8 mouse cellular contexts compared by ENCODE assay signal in the genomic region with DNA sequence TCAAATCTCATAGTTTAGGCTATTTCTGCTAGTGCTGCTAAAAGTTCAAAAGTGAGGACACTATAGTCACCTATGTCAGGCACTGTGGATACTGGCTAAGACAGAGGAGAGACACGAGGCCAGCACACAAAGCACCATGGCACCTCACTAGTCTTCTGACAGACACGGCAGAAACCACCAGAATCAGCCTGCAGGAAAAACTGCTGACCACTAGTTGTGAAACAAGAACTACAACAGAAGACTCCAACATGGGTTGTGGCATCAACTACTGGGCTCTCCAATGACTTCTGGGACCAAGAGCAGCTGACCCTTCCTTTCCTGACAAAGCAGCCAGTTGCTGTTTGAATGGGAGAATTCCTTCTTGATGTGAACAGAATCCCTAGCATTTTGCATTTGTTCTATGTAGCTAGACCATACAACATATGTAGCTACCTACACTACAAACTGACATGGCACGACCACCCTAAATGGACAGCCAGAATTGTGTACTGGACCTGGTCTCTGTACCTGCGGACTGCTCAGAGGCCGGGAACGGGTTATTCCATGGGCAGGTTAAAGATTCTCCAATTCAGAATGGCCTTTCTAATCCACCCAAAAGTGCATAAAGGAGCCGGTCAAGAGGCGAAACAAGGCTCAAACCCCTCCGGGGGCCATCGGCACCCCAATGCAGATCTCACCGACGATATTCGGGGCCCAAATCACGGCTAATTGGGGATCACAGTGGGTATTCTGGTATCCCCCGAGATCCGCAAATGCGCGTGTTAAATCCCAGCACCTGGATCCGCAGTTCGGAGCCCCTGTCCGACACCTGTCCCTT. TPM values are rescaled to one million over a fixed set of nuclear protein-coding genes. Genes with fewer than 3 reads are reported as not detected.
DNase-seq lines count a peak whose midpoint lies in the region; ATAC-seq and TF ChIP-seq lines count a peak whose summit lies in the region.

No protein-coding gene starts in this region.

- peak overlapping the region; percentile 99 for H3K9ac ChIP-seq in liver, adult 2 months (ENCODE audit: low read depth, low read length)
- peak overlapping the region; percentile 98 for H3K9ac ChIP-seq in neural tube, embryonic 14.5 days (replicated peaks; ENCODE audit: low read depth, low read length)

- TF ChIP-seq POLR2A in liver, adult 2 months (IDR thresholded peaks at IDR 0.05; ENCODE audit: extremely low read depth, insufficient read depth, low read length) = no peak

- peak overlapping the region; percentile 99 for H3K4me3 ChIP-seq in heart, embryonic 10.5 days
- peak overlapping the region; percentile 84 for H3K4me3 ChIP-seq in hindbrain, embryonic 10.5 days
- peak overlapping the region; percentile 94 for H3K4me3 ChIP-seq in liver, adult 2 months (ENCODE audit: insufficient read depth, low read depth, low read length)
- H3K4me3 ChIP-seq in neural tube, embryonic 14.5 days (ENCODE audit: low read depth, low read length) = peak overlapping the region; percentile 100

- H3K4me2 ChIP-seq in neural tube, embryonic 14.5 days (ENCODE audit: low read depth, low read length) = peak overlapping the region; percentile 93

- no peak for ATAC-seq in neural tube, embryonic 14.5 days (ENCODE audit: low read depth)

- H3K27ac ChIP-seq in heart, embryonic 10.5 days = peak overlapping the region; percentile 100
- H3K27ac ChIP-seq in hindbrain, embryonic 10.5 days = peak overlapping the region; percentile 98
- peak overlapping the region; percentile 97 for H3K27ac ChIP-seq in liver, adult 2 months (replicated peaks; ENCODE audit: insufficient read depth, low read depth, low read length)
- peak overlapping the region; percentile 93; the same call in 1 of the 2 replicates for H3K27ac ChIP-seq in neural tube, embryonic 14.5 days (ENCODE audit: low read depth, low read length)

- H3K27me3 ChIP-seq in heart, embryonic 10.5 days (ENCODE audit: insufficient read depth, poor library complexity, severe bottlenecking) = no peaks in the 10 kb centered on the region
- no peaks in the 10 kb centered on the region for H3K27me3 ChIP-seq in hindbrain, embryonic 10.5 days (ENCODE audit: insufficient read depth, poor library complexity, severe bottlenecking)
- no peaks in the 10 kb centered on the region for H3K27me3 ChIP-seq in liver, adult 2 months (ENCODE audit: control insufficient read depth, insufficient read depth, low read length)
- H3K27me3 ChIP-seq in neural tube, embryonic 14.5 days (ENCODE audit: control insufficient read depth, insufficient read depth, low read length) = no peaks in the 10 kb centered on the region

- peaks cover 47% of the 10 kb centered on the region for H3K79me2 ChIP-seq in liver, adult 2 months (ENCODE audit: control insufficient read depth, insufficient read depth, low read length)

- DNase-seq in heart, embryonic 10.5 days (ENCODE audit: low spot score) = no peak
- no peak for DNase-seq in heart, adult 9 months (ENCODE audit: low spot score in 2 of 2)
- peak; percentile 25 for DNase-seq in brain, adult 2 months (ENCODE audit: low read depth, low spot score)
- DNase-seq in hindbrain, embryonic 10.5 days (ENCODE audit: low spot score) = peak; percentile 17
- peak; percentile 53 for DNase-seq in liver, adult 2 months (ENCODE audit: extremely low read depth, low read depth, low spot score)
- DNase-seq in thymus, adult 18-20 months = no peak
- no peak for DNase-seq in T-cell, adult 2 months (ENCODE audit: low spot score)

- 4% methylated on average over 21 of the region's 21 CpGs for WGBS in heart, embryonic 10.5 days
- WGBS in hindbrain, embryonic 10.5 days = 8% methylated on average over 21 of the region's 21 CpGs
- under 1% methylated on average over 21 of the region's 21 CpGs for WGBS in liver, adult 2 months
- WGBS in neural tube, embryonic 14.5 days = 6% methylated on average over 21 of the region's 21 CpGs

- H3K4me1 ChIP-seq in heart, embryonic 10.5 days = peaks cover 59% of the 10 kb centered on the region
- peaks cover 38% of the 10 kb centered on the region for H3K4me1 ChIP-seq in hindbrain, embryonic 10.5 days (replicated peaks)
- peaks cover 33% of the 10 kb centered on the region for H3K4me1 ChIP-seq in liver, adult 2 months (ENCODE audit: control insufficient read depth, insufficient read depth, low read length)
- H3K4me1 ChIP-seq in neural tube, embryonic 14.5 days (ENCODE audit: control insufficient read depth, insufficient read depth, low read length) = peaks cover 28% of the 10 kb centered on the region

- peaks cover 7% of the 10 kb centered on the region; the same call in 1 of the 2 replicates for H3K36me3 ChIP-seq in heart, embryonic 10.5 days
- peaks cover 21% of the 10 kb centered on the region for H3K36me3 ChIP-seq in hindbrain, embryonic 10.5 days
- H3K36me3 ChIP-seq in liver, adult 2 months (ENCODE audit: control insufficient read depth, insufficient read depth, low read length) = peaks cover 1% of the 10 kb centered on the region; the same call in 1 of the 2 replicates
- H3K36me3 ChIP-seq in neural tube, embryonic 14.5 days (ENCODE audit: control insufficient read depth, insufficient read depth, low read length) = no peaks in the 10 kb centered on the region

- no peaks in the 10 kb centered on the region for H3K9me3 ChIP-seq in heart, embryonic 10.5 days
- no peaks in the 10 kb centered on the region for H3K9me3 ChIP-seq in hindbrain, embryonic 10.5 days
- no peaks in the 10 kb centered on the region for H3K9me3 ChIP-seq in neural tube, embryonic 14.5 days (ENCODE audit: control insufficient read depth, low read length)

- TF ChIP-seq CTCF in liver, adult 2 months (IDR thresholded peaks at IDR 0.05; ENCODE audit: low read depth, low read length) = no peak

RNA-seq across cellular contexts. Expression of gene Arf1, which starts 1.1 kb away (rescaled TPM):
- 702 and 707 TPM in 2 replicates for polyA plus RNA-seq in heart, embryonic 10.5 days (2016; fragmentation: Nextera tagmentation; extraction: Ambion mirVana)
- polyA plus RNA-seq in hindbrain, embryonic 10.5 days (2016; fragmentation: Nextera tagmentation; extraction: Ambion mirVana) = 669 and 687 TPM in 2 replicates
- total RNA-seq in liver, adult 2 months (2014; rRNA removed) = 194 and 214 TPM in 2 replicates
- 319 and 336 TPM in 2 replicates for polyA plus RNA-seq in liver, adult 2 months (2012; rRNA removed)
- 617 and 621 TPM in 2 replicates for polyA plus RNA-seq in neural tube, embryonic 14.5 days (2014; fragmentation: Nextera tagmentation; extraction: Ambion mirVana)

RNA-seq across cellular contexts. Expression of gene 2310033P09Rik, which starts 18.9 kb away (rescaled TPM):
- 28.7 and 30.9 TPM in 2 replicates for polyA plus RNA-seq in heart, embryonic 10.5 days (2016; fragmentation: Nextera tagmentation; extraction: Ambion mirVana)
- polyA plus RNA-seq in hindbrain, embryonic 10.5 days (2016; fragmentation: Nextera tagmentation; extraction: Ambion mirVana) = 42.2 and 43.1 TPM in 2 replicates
- 2.6 and 3.2 TPM in 2 replicates for total RNA-seq in liver, adult 2 months (2014; rRNA removed)
- polyA plus RNA-seq in liver, adult 2 months (2012; rRNA removed) = 8.5 and 9.2 TPM in 2 replicates
- polyA plus RNA-seq in neural tube, embryonic 14.5 days (2014; fragmentation: Nextera tagmentation; extraction: Ambion mirVana) = 22.4 and 25.4 TPM in 2 replicates

RNA-seq across cellular contexts. Expression of gene Mrpl55, which starts 24.7 kb away (rescaled TPM):
- 122 and 123 TPM in 2 replicates for polyA plus RNA-seq in heart, embryonic 10.5 days (2016; fragmentation: Nextera tagmentation; extraction: Ambion mirVana)
- polyA plus RNA-seq in hindbrain, embryonic 10.5 days (2016; fragmentation: Nextera tagmentation; extraction: Ambion mirVana) = 123 and 129 TPM in 2 replicates
- total RNA-seq in liver, adult 2 months (2014; rRNA removed) = 25.1 and 28.1 TPM in 2 replicates
- 26.2 and 37.7 TPM in 2 replicates for polyA plus RNA-seq in liver, adult 2 months (2012; rRNA removed)
- polyA plus RNA-seq in neural tube, embryonic 14.5 days (2014; fragmentation: Nextera tagmentation; extraction: Ambion mirVana) = 97.4 and 108 TPM in 2 replicates

RNA-seq across cellular contexts. Expression of gene Guk1, which starts 35.0 kb away (rescaled TPM):
- 127 and 152 TPM in 2 replicates for polyA plus RNA-seq in heart, embryonic 10.5 days (2016; fragmentation: Nextera tagmentation; extraction: Ambion mirVana)
- 113 and 119 TPM in 2 replicates for polyA plus RNA-seq in hindbrain, embryonic 10.5 days (2016; fragmentation: Nextera tagmentation; extraction: Ambion mirVana)
- total RNA-seq in liver, adult 2 months (2014; rRNA removed) = 46.2 and 48.3 TPM in 2 replicates
- polyA plus RNA-seq in liver, adult 2 months (2012; rRNA removed) = 48.7 and 69.7 TPM in 2 replicates
- 224 and 266 TPM in 2 replicates for polyA plus RNA-seq in neural tube, embryonic 14.5 days (2014; fragmentation: Nextera tagmentation; extraction: Ambion mirVana)

RNA-seq across cellular contexts. Expression of gene Gjc2, which starts 44.0 kb away (rescaled TPM):
- not detected in 2 replicates for polyA plus RNA-seq in heart, embryonic 10.5 days (2016; fragmentation: Nextera tagmentation; extraction: Ambion mirVana)
- 0.14 and 0.20 TPM in 2 replicates for polyA plus RNA-seq in hindbrain, embryonic 10.5 days (2016; fragmentation: Nextera tagmentation; extraction: Ambion mirVana)
- total RNA-seq in liver, adult 2 months (2014; rRNA removed) = 0.40 and 0.46 TPM in 2 replicates
- 0.66 and 0.76 TPM in 2 replicates for polyA plus RNA-seq in liver, adult 2 months (2012; rRNA removed)
- polyA plus RNA-seq in neural tube, embryonic 14.5 days (2014; fragmentation: Nextera tagmentation; extraction: Ambion mirVana) = 0.12 TPM in 1 of 2 replicates, not detected in the other

Comparison
In these comparisons a context has a peak if more than half of its experiments do, and no peak if none do; other contexts are left out.
1. DNase-seq: peak in brain, adult 2 months (single experiment), hindbrain, embryonic 10.5 days (single experiment) and liver, adult 2 months (single experiment); none in heart, embryonic 10.5 days (single experiment), heart, adult 9 months (0 of 2), thymus, adult 18-20 months (0 of 2) and T-cell, adult 2 months (single experiment).
2. Peak in every context shown above with its lines, with median percentiles within 50 percentile points of each other: H3K27ac ChIP-seq and H3K4me3 ChIP-seq.